Mouse (Mus musculus) layer of hippocampus, adult 9-10 months (tissue): ENCODE results near the gene Eef1akmt3.
"Not testable (repeated sequence)": the region's sequence is repeated elsewhere in the genome, so short reads cannot be mapped to it uniquely, and the experiment has no call there.

Experiments
- DNase-seq: peaks from one replicate; pipeline ENCODE4 v3.0.0; 2022; ENCODE audit warnings: low spot score

The Eef1akmt3 gene

GRCm38 (mm10) chr10:127041274-127041766 is at the start of gene Eef1akmt3, which contains the start of gene Mettl1:
Eef1akmt3 (minus strand) TSS chr10:127041513.
Mettl1 (plus strand) TSS chr10:127041414.
- no peak for DNase-seq

- DNase-seq: no peak
These were observed 49.5 kb upstream of the Eef1akmt3 start for GRCm38 (mm10) chr10:127090560-127091411.

- DNase-seq: no peak
These were observed 44.3 kb upstream of the Eef1akmt3 start for GRCm38 (mm10) chr10:127085633-127086032.

- DNase-seq: no peak
These were observed 43.7 kb upstream of the Eef1akmt3 start for GRCm38 (mm10) chr10:127085052-127085451.

GRCm38 (mm10) chr10:127083915-127084306 is 42.6 kb upstream of the Eef1akmt3 start:
- DNase-seq: no peak

- DNase-seq: no peak
These were observed 42.1 kb upstream of the Eef1akmt3 start for GRCm38 (mm10) chr10:127083292-127083914.

- no peak for DNase-seq
These were observed 40.8 kb upstream of the Eef1akmt3 start for GRCm38 (mm10) chr10:127081996-127082620.

- no peak for DNase-seq
These were observed 39.8 kb upstream of the Eef1akmt3 start for GRCm38 (mm10) chr10:127080901-127081780.

- no peak for DNase-seq
These were observed 38.5 kb upstream of the Eef1akmt3 start for GRCm38 (mm10) chr10:127079665-127080391.

- DNase-seq: no peak
These were observed 37.6 kb upstream of the Eef1akmt3 start for GRCm38 (mm10) chr10:127078677-127079575.

- DNase-seq: no peak
These were observed 36.8 kb upstream of the Eef1akmt3 start for GRCm38 (mm10) chr10:127078001-127078676.

- no peak for DNase-seq
These were observed 36.2 kb upstream of the Eef1akmt3 start for GRCm38 (mm10) chr10:127077515-127077914.

GRCm38 (mm10) chr10:127076082-127076481 is 34.8 kb upstream of the Eef1akmt3 start:
- no peak for DNase-seq

- DNase-seq: no peak
These were observed 34.3 kb upstream of the Eef1akmt3 start for GRCm38 (mm10) chr10:127075651-127076050.

- DNase-seq: no peak
These were observed 33.8 kb upstream of the Eef1akmt3 start, which contains the start of gene Agap2 for GRCm38 (mm10) chr10:127075080-127075479. Agap2 (plus strand) TSS chr10:127075284.

- no peak for DNase-seq
These were observed 32.7 kb upstream of the Eef1akmt3 start for GRCm38 (mm10) chr10:127073981-127074380.

- DNase-seq: not testable (repeated sequence)
These were observed 31.7 kb upstream of the Eef1akmt3 start for GRCm38 (mm10) chr10:127072969-127073368.

GRCm38 (mm10) chr10:127072270-127072669 is 31.0 kb upstream of the Eef1akmt3 start:
- not testable (repeated sequence) for DNase-seq

GRCm38 (mm10) chr10:127071203-127071602 is 29.9 kb upstream of the Eef1akmt3 start:
- DNase-seq: no peak
